Mouse (Mus musculus): ENCODE data around the gene Mrvi1.
A peak's percentile ranks its signal among the peaks of the same experiment; 100 is the strongest.

Mrvi1 gene

GRCm38 (mm10) chr7:110823593-110823992, 158.7 kb downstream of the Mrvi1 start:
- DNase-seq, result no peak

- no peak for DNase-seq
These were observed 159.2 kb downstream of the Mrvi1 start for GRCm38 (mm10) chr7:110823076-110823475.

- no peak for DNase-seq
These were observed 160.2 kb downstream of the Mrvi1 start for GRCm38 (mm10) chr7:110822055-110822454.

GRCm38 (mm10) chr7:110821653-110822052, 160.6 kb downstream of the Mrvi1 start:
- DNase-seq, result peak in 1 of 2 experiments; percentile 63

- DNase-seq, result no peak
These were observed 161.2 kb downstream of the Mrvi1 start for GRCm38 (mm10) chr7:110821068-110821467.

GRCm38 (mm10) chr7:110818787-110819350, 163.4 kb downstream of the Mrvi1 start:
- peak in 1 of 2 experiments; percentile 11 for DNase-seq

Data from lung, postnatal 4 days (tissue).